Mouse (Mus musculus): ENCODE data around the gene Map7.

GRCm38 (mm10) chr10:20326226-20326625 lies 178.0 kb downstream of the Map7 start:
- TF ChIP-seq POLR2A (IDR thresholded peaks at IDR 0.05; ENCODE audit: insufficient read length, low read depth) (no peak), TCF12 (IDR thresholded peaks at IDR 0.05; ENCODE audit: insufficient read depth, poor library complexity, severe bottlenecking) (no peak), USF1 (IDR thresholded peaks at IDR 0.05; ENCODE audit: low read depth) (no peak), REST (IDR thresholded peaks at IDR 0.05; ENCODE audit: insufficient read depth, insufficient read length) (no peak), E2F4 (IDR thresholded peaks at IDR 0.05; ENCODE audit: insufficient read depth) (no peak)
